Mouse (Mus musculus) brain, embryonic 14.5 days (tissue): ENCODE results near the gene Dnaaf2.

Experiments used
- CTCF ChIP-seq: fragments of 200-500 bp; IDR thresholded peaks from 2 replicates; pipeline ENCODE4 v1.5.1; 2012; ENCODE audit warnings: inconsistent platforms, mild to moderate bottlenecking, moderate library complexity, borderline replicate concordance; ENCODE audit not compliant: insufficient read depth, insufficient read length; ENCODE audit errors: extremely low read depth
- POLR2A ChIP-seq: fragments of 200-500 bp; IDR thresholded peaks from 2 replicates; pipeline ENCODE4 v1.6.1; 2012; ENCODE audit warnings: mild to moderate bottlenecking, inconsistent platforms, borderline replicate concordance; ENCODE audit not compliant: poor library complexity, insufficient read depth, insufficient read length, severe bottlenecking; ENCODE audit errors: extremely low read depth

- TF ChIP-seq POLR2A (peak; percentile 100), CTCF (no peak)
These were observed 14.5 kb downstream of the Dnaaf2 start, which contains the start of the genes Rpl36al and Mgat2 for GRCm38 (mm10) chr12:69183583-69184308.
